Mouse (Mus musculus) myocyte (in vitro differentiated cells): ENCODE measurements at regions not wholly inside any gene's neighbourhood (a gene's known extent, or its start where the extent isn't known, plus 50 kb on each side); places are given as distances from the start of the nearest gene placed in this dataset.

Source experiments
- H3K27me3 ChIP-seq: one replicate; pipeline ENCODE4 v1.6.1; 2011; ENCODE audit not compliant: control insufficient read depth, insufficient read depth, insufficient read length
- H3K36me3 ChIP-seq: one replicate; pipeline ENCODE4 v1.6.1; 2011; ENCODE audit not compliant: control insufficient read depth, insufficient read depth
- H3K4me2 ChIP-seq: one replicate; pipeline ENCODE4 v1.6.1; 2011; ENCODE audit warnings: low read depth, control low read depth
- H3K4me3 ChIP-seq: one replicate; pipeline ENCODE4 v1.5.1; 2011; ENCODE audit warnings: mild to moderate bottlenecking, control low read depth, moderate library complexity
- H3K79me2 ChIP-seq: one replicate; pipeline ENCODE4 v1.6.1; 2011; ENCODE audit not compliant: control insufficient read depth, insufficient read depth
- H3ac ChIP-seq: one replicate; pipeline ENCODE4 v1.6.1; 2011; ENCODE audit not compliant: control insufficient read depth, insufficient read length
- CEBPB ChIP-seq: IDR thresholded peaks from 2 replicates; pipeline ENCODE4 v1.6.1; 2011; ENCODE audit warnings: mild to moderate bottlenecking, moderate library complexity; ENCODE audit not compliant: poor library complexity, insufficient read depth, severe bottlenecking
- E2F4 ChIP-seq: IDR thresholded peaks from one replicate; pipeline ENCODE4 v1.6.1; 2011; ENCODE audit warnings: mild to moderate bottlenecking, control low read depth, moderate library complexity; ENCODE audit not compliant: insufficient read depth
- MAX ChIP-seq: IDR thresholded peaks from one replicate; pipeline ENCODE4 v1.6.1; 2011; ENCODE audit warnings: low read depth, mild to moderate bottlenecking, control low read depth
- MYOD1 ChIP-seq, 3 experiments: IDR thresholded peaks; one replicate each; pipeline ENCODE4 v1.6.1; 2011; ENCODE audit warnings: control low read depth in 2 of 3, low read depth in 2 of 3, mild to moderate bottlenecking in 2 of 3, moderate library complexity in 1 of 3; ENCODE audit not compliant: insufficient read length in 2 of 3, control insufficient read depth in 1 of 3
- MYOG ChIP-seq, 3 experiments: IDR thresholded peaks; one replicate each; pipeline ENCODE4 v1.6.1; 2011; ENCODE audit warnings: control low read depth in 2 of 3, low read depth in 2 of 3, mild to moderate bottlenecking in 2 of 3; ENCODE audit not compliant: insufficient read length in 2 of 3, control insufficient read depth in 1 of 3, insufficient read depth in 1 of 3
- POLR2A ChIP-seq: IDR thresholded peaks from one replicate; pipeline ENCODE4 v1.6.1; 2011; ENCODE audit warnings: low read depth, mild to moderate bottlenecking, control low read depth, moderate library complexity; ENCODE audit not compliant: insufficient read length
- POLR2AphosphoS2 ChIP-seq: IDR thresholded peaks from one replicate; pipeline ENCODE4 v1.6.1; 2011; ENCODE audit warnings: low read depth, control low read depth; ENCODE audit not compliant: insufficient read length
- REST ChIP-seq: IDR thresholded peaks from one replicate; pipeline ENCODE4 v1.6.1; 2011; ENCODE audit warnings: mild to moderate bottlenecking, control low read depth, moderate library complexity; ENCODE audit not compliant: insufficient read depth, insufficient read length
- SRF ChIP-seq: IDR thresholded peaks from one replicate; pipeline ENCODE4 v1.6.1; 2011; ENCODE audit warnings: low read depth; ENCODE audit not compliant: control insufficient read depth, insufficient read length
- TCF12 ChIP-seq: IDR thresholded peaks from one replicate; pipeline ENCODE4 v1.6.1; 2011; ENCODE audit warnings: mild to moderate bottlenecking, control low read depth; ENCODE audit not compliant: poor library complexity, insufficient read depth, severe bottlenecking
- TCF3 ChIP-seq: IDR thresholded peaks from one replicate; pipeline ENCODE4 v1.6.1; 2011; ENCODE audit warnings: low read depth, control low read depth; ENCODE audit not compliant: insufficient read length
- USF1 ChIP-seq: IDR thresholded peaks from one replicate; pipeline ENCODE4 v1.6.1; 2011; ENCODE audit warnings: low read depth, mild to moderate bottlenecking, control low read depth, moderate library complexity

- Histone ChIP-seq H3K79me2 (no peaks in the 10 kb centered on the region), H3K36me3 (no peaks in the 10 kb centered on the region), H3K4me3 (no peak overlapping the region), H3ac (no peak overlapping the region), H3K27me3 (no peaks in the 10 kb centered on the region), H3K4me2 (no peak overlapping the region)
- no peak for TF ChIP-seq TCF3
- no peak for TF ChIP-seq USF1
- TF ChIP-seq MYOG (IDR thresholded peaks at IDR 0.05; ENCODE audit: control insufficient read depth in 1 of 3, insufficient read depth in 1 of 3, insufficient read length in 2 of 3, low read depth in 2 of 3), result no peak
- TF ChIP-seq MAX, result no peak
- no peak for TF ChIP-seq POLR2A
- no peak for TF ChIP-seq E2F4
- TF ChIP-seq TCF12, result no peak
- TF ChIP-seq MYOD1 (IDR thresholded peaks at IDR 0.05; ENCODE audit: control insufficient read depth in 1 of 3, insufficient read length in 2 of 3, low read depth in 2 of 3), result no peak
- TF ChIP-seq REST, result no peak
- TF ChIP-seq POLR2AphosphoS2, result no peak
- no peak for TF ChIP-seq CEBPB
- TF ChIP-seq SRF, result no peak
Observed at GRCm38 (mm10) chr16:24042216-24042615, 53.6 kb upstream of the Bcl6 start.

- H3K4me2 ChIP-seq, result no peak overlapping the region
- TF ChIP-seq SRF, result no peak
- TF ChIP-seq TCF3, result no peak
- TF ChIP-seq POLR2A, result no peak
- no peak for TF ChIP-seq E2F4
- no peak for TF ChIP-seq REST
- no peak for TF ChIP-seq MYOG (IDR thresholded peaks at IDR 0.05; ENCODE audit: control insufficient read depth in 1 of 3, insufficient read depth in 1 of 3, insufficient read length in 2 of 3, low read depth in 2 of 3)
- TF ChIP-seq MAX, result no peak
- TF ChIP-seq MYOD1 (IDR thresholded peaks at IDR 0.05; ENCODE audit: control insufficient read depth in 1 of 3, insufficient read length in 2 of 3, low read depth in 2 of 3), result no peak
- TF ChIP-seq TCF12, result no peak
- TF ChIP-seq USF1, result no peak
- no peak for TF ChIP-seq CEBPB
- no peak for TF ChIP-seq POLR2AphosphoS2
- H3K36me3 ChIP-seq, result no peaks in the 10 kb centered on the region
- no peaks in the 10 kb centered on the region for H3K79me2 ChIP-seq
- no peak overlapping the region for H3K4me3 ChIP-seq
- H3ac ChIP-seq, result no peak overlapping the region
- H3K27me3 ChIP-seq, result no peaks in the 10 kb centered on the region
Observed at GRCm38 (mm10) chr16:24041403-24041802, 52.8 kb upstream of the Bcl6 start.

- no peak for TF ChIP-seq SRF
- no peak for TF ChIP-seq USF1
- TF ChIP-seq POLR2AphosphoS2, result no peak
Observed at GRCm38 (mm10) chr16:24039765-24040164, 51.1 kb upstream of the Bcl6 start.

More at GRCm38 (mm10) chr16:24039765-24040164, 51.1 kb upstream of the Bcl6 start:
- Histone ChIP-seq H3K4me3 (no peak overlapping the region), H3K36me3 (no peaks in the 10 kb centered on the region), H3K4me2 (no peak overlapping the region), H3K27me3 (no peaks in the 10 kb centered on the region), H3ac (no peak overlapping the region), H3K79me2 (no peaks in the 10 kb centered on the region)
